Mouse (Mus musculus): ENCODE measurements around the gene Kbtbd2.

The Kbtbd2 gene

GRCm38 (mm10) chr6:56785068-56785467 is 12.5 kb downstream of the Kbtbd2 start:
- DNase-seq (ENCODE audit: low read depth): peak; percentile 83

GRCm38 (mm10) chr6:56783561-56784272 is 13.9 kb downstream of the Kbtbd2 start:
- no peak for DNase-seq (ENCODE audit: low read depth)

GRCm38 (mm10) chr6:56779636-56780035 is 18.0 kb downstream of the Kbtbd2 start:
- DNase-seq (ENCODE audit: low read depth): no peak

- no peak for DNase-seq (ENCODE audit: low read depth)
Measured at GRCm38 (mm10) chr6:56775816-56776215, 21.8 kb downstream of the Kbtbd2 start.

- no peak for DNase-seq (ENCODE audit: low read depth)
Measured at GRCm38 (mm10) chr6:56765696-56766095, 31.9 kb downstream of the Kbtbd2 start.

- DNase-seq (ENCODE audit: low read depth): no peak
Measured at GRCm38 (mm10) chr6:56765265-56765664, 32.3 kb downstream of the Kbtbd2 start.

GRCm38 (mm10) chr6:56759324-56759723 is 38.3 kb downstream of the Kbtbd2 start:
- DNase-seq (ENCODE audit: low read depth): no peak

- no peak for DNase-seq (ENCODE audit: low read depth)
Measured at GRCm38 (mm10) chr6:56756117-56756516, 41.5 kb downstream of the Kbtbd2 start.

GRCm38 (mm10) chr6:56753719-56754118 is 43.9 kb downstream of the Kbtbd2 start:
- no peak for DNase-seq (ENCODE audit: low read depth)

GRCm38 (mm10) chr6:56745950-56746543 is 51.6 kb downstream of the Kbtbd2 start:
- peak; percentile 69 for DNase-seq (ENCODE audit: low read depth)

GRCm38 (mm10) chr6:56732545-56732944 is 65.1 kb downstream of the Kbtbd2 start:
- DNase-seq (ENCODE audit: low read depth): no peak

Data from 416B (cell line).